Comparison of ENCODE assay signal across 8 mouse cellular contexts in the genomic region with DNA sequence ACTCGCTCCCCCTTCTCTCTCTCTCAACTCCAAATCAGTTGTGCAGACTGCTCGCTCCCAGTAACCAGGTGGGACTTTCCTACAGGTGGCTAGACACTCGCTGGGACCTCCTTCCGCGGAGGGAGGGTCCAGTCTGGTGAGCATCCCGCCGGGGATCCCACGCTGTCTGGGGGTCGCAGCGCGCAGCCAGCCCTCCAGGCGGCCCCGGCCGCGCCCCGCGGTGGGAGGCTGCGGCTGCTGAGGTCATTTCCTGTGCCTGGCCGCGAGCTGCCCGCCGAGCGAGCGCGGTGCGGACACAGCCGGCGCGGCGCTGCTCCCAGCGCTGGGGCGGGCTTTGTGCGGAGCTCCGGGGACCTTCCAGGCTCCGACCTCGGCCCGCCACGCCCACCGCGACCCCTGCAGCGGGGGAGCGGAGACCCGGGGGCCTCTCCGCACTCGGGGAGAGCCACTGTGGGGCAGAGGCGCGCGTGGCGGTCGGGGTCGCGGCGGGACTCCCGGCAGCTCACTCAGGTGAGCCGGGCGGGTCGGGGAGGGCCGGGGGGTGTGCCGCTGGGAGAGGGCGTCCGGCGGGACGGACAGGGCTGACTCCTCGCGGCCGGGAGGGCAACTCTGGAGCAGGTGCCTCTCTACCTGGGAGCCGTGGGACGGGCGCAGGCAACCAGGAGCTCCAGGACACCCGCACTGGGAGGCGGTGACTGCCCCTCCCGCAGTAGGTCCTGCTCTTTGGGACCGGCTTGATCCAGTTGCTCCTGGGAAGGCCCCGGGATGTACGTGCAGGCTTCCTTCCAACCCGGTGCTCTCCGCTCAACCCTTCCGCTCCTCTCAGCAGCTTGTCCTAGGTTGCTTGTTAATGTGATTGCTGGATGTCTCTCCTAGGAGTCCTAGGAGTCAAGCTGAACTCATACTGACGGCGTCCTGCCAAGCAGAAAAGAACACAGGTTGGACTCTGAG. TPM values are rescaled to one million over a fixed set of nuclear protein-coding genes. Genes with fewer than 3 reads are reported as not detected.
DNase-seq lines count a peak whose midpoint lies in the region; ATAC-seq and TF ChIP-seq lines count a peak whose summit lies in the region.

Gene Plekhh1, plus strand, starts transcription at position 253 of the 951 bp plus-strand sequence.

- peak within 1 kb of the TSS; percentile 79 for H3K9ac ChIP-seq in hindbrain, postnatal 0 days (replicated peaks; ENCODE audit: low read length)
- peak within 1 kb of the TSS; percentile 86 for H3K9ac ChIP-seq in limb, embryonic 12.5 days (replicated peaks)
- H3K9ac ChIP-seq in midbrain, embryonic 12.5 days (replicated peaks) = peak within 1 kb of the TSS; percentile 85

- peak within 1 kb of the TSS; percentile 65 for H3K27ac ChIP-seq in hindbrain, postnatal 0 days
- peak within 1 kb of the TSS; percentile 59; the same call in 1 of the 2 replicates for H3K27ac ChIP-seq in limb, embryonic 12.5 days
- H3K27ac ChIP-seq in midbrain, embryonic 12.5 days (replicated peaks) = peak within 1 kb of the TSS; percentile 63

- ATAC-seq in hindbrain, postnatal 0 days = peak; percentile 88
- ATAC-seq in limb, embryonic 12.5 days (ENCODE audit: insufficient number of reproducible peaks, insufficient read depth, low FRiP score, low TSS enrichment, low read depth) = peak; percentile 70
- ATAC-seq in midbrain, embryonic 12.5 days (ENCODE audit: low FRiP score, low read depth) = peak; percentile 93

- H3K36me3 ChIP-seq in hindbrain, postnatal 0 days (ENCODE audit: insufficient read depth, low read length) = no peaks in the 10 kb centered on the region
- no peaks in the 10 kb centered on the region for H3K36me3 ChIP-seq in limb, embryonic 12.5 days
- H3K36me3 ChIP-seq in midbrain, embryonic 12.5 days = no peaks in the 10 kb centered on the region
- no peaks in the 10 kb centered on the region for H3K36me3 ChIP-seq in splenic B cell, adult 2 months (ENCODE audit: control insufficient read depth, insufficient read depth, low read length, poor library complexity, severe bottlenecking)

- no peaks in the 10 kb centered on the region for H3K27me3 ChIP-seq in hindbrain, postnatal 0 days (ENCODE audit: insufficient read depth, low read length)
- no peaks in the 10 kb centered on the region; the same call in 1 of the 2 replicates for H3K27me3 ChIP-seq in limb, embryonic 12.5 days
- no peaks in the 10 kb centered on the region for H3K27me3 ChIP-seq in midbrain, embryonic 12.5 days
- no peaks in the 10 kb centered on the region for H3K27me3 ChIP-seq in splenic B cell, adult 2 months (ENCODE audit: control insufficient read depth, insufficient read depth, low read length, poor library complexity, severe bottlenecking)

- H3K4me3 ChIP-seq in hindbrain, postnatal 0 days (ENCODE audit: low read length) = peak within 1 kb of the TSS; percentile 86
- H3K4me3 ChIP-seq in limb, embryonic 12.5 days (replicated peaks) = peak within 1 kb of the TSS; percentile 82
- peak within 1 kb of the TSS; percentile 88 for H3K4me3 ChIP-seq in midbrain, embryonic 12.5 days

- H3K9me3 ChIP-seq in hindbrain, postnatal 0 days (ENCODE audit: low read length) = no peaks in the 10 kb centered on the region
- no peaks in the 10 kb centered on the region for H3K9me3 ChIP-seq in limb, embryonic 12.5 days
- no peaks in the 10 kb centered on the region for H3K9me3 ChIP-seq in midbrain, embryonic 12.5 days

- DNase-seq in layer of hippocampus, adult 11-12 months (ENCODE audit: low spot score) = peak; percentile 42
- no peak for DNase-seq in layer of hippocampus, postnatal 14 days (ENCODE audit: low spot score in 2 of 2)
- peak; percentile 51 for DNase-seq in cerebellum, adult 8-10 months
- DNase-seq in frontal cortex, adult 2 months (ENCODE audit: extremely low spot score in 1 of 2, low spot score in 1 of 2) = peak in 1 of 2 experiments; percentile 32
- peak; percentile 70 for DNase-seq in hindbrain, postnatal 0 days (ENCODE audit: low spot score)
- DNase-seq in splenic B cell, adult 2 months (ENCODE audit: low read depth, low spot score) = peak; percentile 52

- H3K4me1 ChIP-seq in hindbrain, postnatal 0 days (ENCODE audit: insufficient read depth, low read length) = no peaks in the 10 kb centered on the region
- H3K4me1 ChIP-seq in limb, embryonic 12.5 days (replicated peaks) = no peaks in the 10 kb centered on the region; the same call in 1 of the 2 replicates
- peaks cover 6% of the 10 kb centered on the region for H3K4me1 ChIP-seq in midbrain, embryonic 12.5 days

- under 1% methylated on average over 79 of the region's 80 CpGs for WGBS in hindbrain, postnatal 0 days
- WGBS in limb, embryonic 12.5 days = under 1% methylated on average over 67 of the region's 80 CpGs
- WGBS in midbrain, embryonic 12.5 days = under 1% methylated on average over 72 of the region's 80 CpGs

- H3K4me2 ChIP-seq in hindbrain, postnatal 0 days (ENCODE audit: low read depth, low read length) = peak within 1 kb of the TSS; percentile 98
- H3K4me2 ChIP-seq in limb, embryonic 12.5 days = peak within 1 kb of the TSS; percentile 93
- peak within 1 kb of the TSS; percentile 89 for H3K4me2 ChIP-seq in midbrain, embryonic 12.5 days (replicated peaks)

- TF ChIP-seq CTCF in hindbrain, postnatal 0 days (IDR thresholded peaks at IDR 0.05; ENCODE audit: low read depth) = no peak

RNA-seq across cellular contexts. Expression of gene Plekhh1, which starts in this region (rescaled TPM):
- total RNA-seq in layer of hippocampus, postnatal 14 days (2021) = 10 to 100 TPM in 1 of 2 experiments, 1 to 10 TPM in 1; 8.5 to 11.4 TPM
- polyA plus RNA-seq in frontal cortex, adult 2 months (2012; rRNA removed) = 9.9 and 10.6 TPM in 2 replicates
- 5.5 and 5.9 TPM in 2 replicates for total RNA-seq in hindbrain, postnatal 0 days (2014; rRNA removed)
- 1.2 and 1.4 TPM in 2 replicates for polyA plus RNA-seq in hindbrain, postnatal 0 days (2015; fragmentation: Nextera tagmentation; extraction: Ambion mirVana)
- 3.0 and 3.1 TPM in 2 replicates for polyA plus RNA-seq in limb, embryonic 12.5 days (2016; fragmentation: Nextera tagmentation; extraction: Ambion mirVana)
- 8.1 and 8.2 TPM in 2 replicates for polyA plus RNA-seq in midbrain, embryonic 12.5 days (2016; fragmentation: Nextera tagmentation; extraction: Ambion mirVana)

Comparison
In these comparisons a context has a peak if more than half of its experiments do, and no peak if none do; other contexts are left out.
1. DNase-seq: peak in layer of hippocampus, adult 11-12 months (single experiment), cerebellum, adult 8-10 months (single experiment), hindbrain, postnatal 0 days (single experiment) and splenic B cell, adult 2 months (single experiment); none in layer of hippocampus, postnatal 14 days (0 of 2).
2. Peak in every context shown above with its lines, with median percentiles within 50 percentile points of each other: ATAC-seq, H3K27ac ChIP-seq, H3K4me2 ChIP-seq, H3K4me3 ChIP-seq and H3K9ac ChIP-seq.